Mouse (Mus musculus) limb, embryonic 14.5 days (tissue): ENCODE measurements around the gene Bicdl2. TPM values are rescaled to one million over a fixed set of nuclear protein-coding genes. Genes with fewer than 3 reads are reported as not detected.

Source experiments
- ATAC-seq: fragments of 200-750 bp; cut with Nextera tagmentation; 2 replicates; pipeline ENCODE4 v1.8.0; 2017; ENCODE audit warnings: low read depth, moderate number of reproducible peaks, moderate TSS enrichment; ENCODE audit not compliant: low FRiP score
- DNase-seq: peaks from one replicate; pipeline ENCODE4 v3.0.0-alpha.2; 2015; ENCODE audit warnings: low spot score
- H3K27ac ChIP-seq: fragments of 300-500 bp; sonication (generic); replicated peaks from 2 replicates; pipeline ENCODE4 v1.5.1; 2014; ENCODE audit warnings: low read depth, mild to moderate bottlenecking, low read length, moderate library complexity, mixed read lengths
- H3K27me3 ChIP-seq: fragments of 300-500 bp; sonication (generic); 2 replicates; pipeline ENCODE4 v1.6.1; 2014; ENCODE audit warnings: low read length, mixed read lengths; ENCODE audit not compliant: control insufficient read depth, insufficient read depth
- H3K36me3 ChIP-seq: fragments of 300-500 bp; sonication (generic); 2 replicates; pipeline ENCODE4 v1.6.1; 2014; ENCODE audit warnings: mild to moderate bottlenecking, low read length, moderate library complexity, mixed read lengths; ENCODE audit not compliant: control insufficient read depth, insufficient read depth
- H3K4me1 ChIP-seq: fragments of 300-500 bp; sonication (generic); 2 replicates; pipeline ENCODE4 v1.6.1; 2014; ENCODE audit warnings: antibody characterized with exemption, low read length, mixed read lengths; ENCODE audit not compliant: control insufficient read depth, insufficient read depth
- H3K4me2 ChIP-seq: fragments of 300-500 bp; sonication (generic); replicated peaks from 2 replicates; pipeline ENCODE4 v1.6.1; 2014; ENCODE audit warnings: low read depth, mild to moderate bottlenecking, low read length, moderate library complexity; ENCODE audit not compliant: severe bottlenecking
- H3K4me3 ChIP-seq: fragments of 300-500 bp; sonication (generic); replicated peaks from 2 replicates; pipeline ENCODE4 v1.5.1; 2014; ENCODE audit warnings: low read length
- H3K9ac ChIP-seq: fragments of 300-500 bp; sonication (generic); 2 replicates; pipeline ENCODE4 v1.6.1; 2014; ENCODE audit warnings: mild to moderate bottlenecking, low read depth, low read length, moderate library complexity; ENCODE audit not compliant: severe bottlenecking
- H3K9me3 ChIP-seq: fragments of 300-500 bp; sonication (generic); 2 replicates; pipeline ENCODE4 v1.6.1; 2016; ENCODE audit warnings: low read length; ENCODE audit not compliant: control insufficient read depth
- POLR2A ChIP-seq: fragments of 200-500 bp; IDR thresholded peaks from 2 replicates; pipeline ENCODE4 v1.8.0; 2012; ENCODE audit warnings: inconsistent platforms, mild to moderate bottlenecking, moderate library complexity, borderline replicate concordance; ENCODE audit not compliant: insufficient read depth, insufficient read length; ENCODE audit errors: extremely low read depth
- WGBS: fragments of 180-500 bp; shearing (Covaris S2); extraction: QIAGEN DNeasy Blood & Tissue Kit; methylation state at CpG from one replicate; pipeline ENCODE4 v1.1.7; 2014; 5-methylcytosine and 5-hydroxymethylcytosine counted together
- polyA plus RNA-seq, 2 experiments: library from polyadenylated mRNA; depleted of rRNA in 1 of 2; stranded (reverse) in 1 of 2; unstranded in 1 of 2; fragments of >200 nt; fragmentation: Nextera tagmentation in 1 of 2; extraction: Ambion mirVana in 1 of 2; gene quantifications; 2 replicates each; pipeline versions ENCODE4 v1.2.1 to v1.2.3; 2012 to 2014

Bicdl2 gene
- polyA plus RNA-seq, 2 experiments: 2.8 to 5.8 TPM

DNA sequence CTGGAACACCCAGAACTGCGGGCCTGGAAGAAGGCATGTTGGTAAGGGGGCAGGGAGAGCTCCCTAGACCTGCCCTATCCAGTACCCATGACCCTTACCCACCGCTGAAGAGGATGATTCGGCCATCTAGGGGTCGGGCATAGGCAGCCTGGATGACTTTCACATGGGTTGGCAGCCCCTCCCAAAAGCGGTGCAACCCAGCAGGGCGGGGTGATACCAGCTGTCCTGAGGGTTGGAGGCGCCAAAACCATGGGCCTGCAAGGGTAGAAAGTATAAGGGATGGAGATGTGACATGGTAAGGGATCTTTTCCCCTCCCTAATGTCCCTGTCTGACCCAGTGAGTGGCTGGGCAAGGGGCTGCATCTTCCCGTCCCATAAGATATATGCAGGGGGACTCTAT is 29.1 kb upstream of the Bicdl2 start:
- Histone ChIP-seq H3K36me3 (no peaks in the 10 kb centered on the region), H3K9me3 (no peaks in the 10 kb centered on the region), H3K4me1 (no peaks in the 10 kb centered on the region), H3K4me3 (no peak overlapping the region), H3K27ac (no peak overlapping the region), H3K4me2 (no peak overlapping the region), H3K9ac (no peak overlapping the region), H3K27me3 (no peaks in the 10 kb centered on the region)
- 88% methylated on average over 8 of the region's 8 CpGs for WGBS
- TF ChIP-seq POLR2A: no peak
- DNase-seq (no peak), ATAC-seq (no peak)

DNA sequence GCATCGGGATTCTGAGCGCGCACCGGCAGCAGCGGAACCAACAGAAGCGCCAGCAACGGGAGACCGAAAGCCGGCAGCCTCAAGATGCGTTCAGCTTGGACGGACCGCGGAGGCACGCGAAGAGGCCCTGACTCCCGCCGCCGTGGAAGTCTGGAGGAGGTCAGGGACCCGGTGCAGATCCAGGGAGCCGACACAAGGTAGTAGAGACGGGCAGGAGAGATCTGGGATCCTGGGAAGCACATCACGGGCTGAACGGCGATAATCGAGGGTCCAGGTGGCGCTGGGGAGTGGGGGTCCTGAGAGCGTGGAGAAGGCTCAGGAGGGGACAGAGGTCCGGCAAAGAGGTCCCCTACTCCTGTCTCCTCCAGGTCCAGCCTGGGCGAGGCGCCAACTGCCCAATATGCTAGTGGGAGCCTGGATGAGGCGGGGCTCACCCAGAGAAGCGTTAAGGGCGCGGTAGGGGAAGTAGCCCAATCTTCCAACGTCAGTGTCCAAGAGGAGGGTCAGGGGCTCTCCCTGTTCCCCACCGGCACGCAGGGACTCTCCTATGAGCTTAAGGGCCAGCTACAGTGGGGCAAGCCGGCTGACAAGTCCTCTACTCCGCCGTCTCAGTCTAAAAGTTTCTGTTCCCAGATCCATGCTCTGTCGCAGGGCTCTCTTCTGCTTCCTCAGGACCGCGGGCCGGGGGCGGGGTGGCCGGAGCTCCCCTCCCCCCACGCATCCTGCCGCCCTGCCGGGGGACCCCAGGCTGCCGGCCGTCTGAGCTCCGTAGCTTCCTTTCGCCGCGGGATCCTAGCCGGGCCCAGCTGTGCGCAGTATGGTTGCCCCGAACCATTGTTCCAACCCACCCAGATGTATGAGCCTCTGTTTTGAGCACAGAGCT is 15.5 kb upstream of the Bicdl2 start, which contains the start of gene Mmp25:
Gene Mmp25 (minus strand): TSS at position 665 of the 883 bp plus-strand sequence.
- 1% methylated on average over 56 of the region's 58 CpGs for WGBS
- peak; percentile 53; the same call in 1 of the 2 replicates for ATAC-seq
- Histone ChIP-seq H3K4me2 (peak within 1 kb of the TSS; percentile 79), H3K9me3 (no peaks in the 10 kb centered on the region), H3K4me3 (peak within 1 kb of the TSS; percentile 43), H3K27ac (no peak within 1 kb of the TSS), H3K9ac (peak within 1 kb of the TSS; percentile 57), H3K4me1 (no peaks in the 10 kb centered on the region), H3K36me3 (no peaks in the 10 kb centered on the region), H3K27me3 (peaks cover 15% of the 10 kb centered on the region; the same call in 1 of the 2 replicates)
- no peak for TF ChIP-seq POLR2A
- no peak for DNase-seq

DNA sequence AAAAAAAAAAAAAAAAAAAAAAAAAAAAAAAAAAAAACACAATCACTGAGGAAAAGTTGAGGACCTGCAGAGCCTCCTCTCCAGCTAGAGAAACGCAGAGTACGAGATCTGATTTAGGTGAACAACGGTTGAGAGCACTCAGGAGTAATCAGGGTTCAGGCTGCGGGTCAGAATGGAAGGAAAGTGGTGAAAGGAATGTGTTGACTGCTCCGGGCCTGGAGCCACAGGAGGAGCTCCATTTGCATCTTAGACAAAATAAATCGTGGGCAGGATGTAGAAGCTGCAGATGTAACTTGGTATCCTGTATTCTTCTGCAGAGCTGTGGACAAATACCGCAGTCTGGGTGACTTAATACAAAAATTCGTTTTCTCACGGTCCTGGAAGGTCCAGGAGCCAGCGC is 14.4 kb upstream of the Bicdl2 start:
- no peak for ATAC-seq

GRCm38 (mm10) chr17:23651363-23651762 is 8.9 kb upstream of the Bicdl2 start:
- ATAC-seq (no peak), DNase-seq (no peak)
- Histone ChIP-seq H3K9me3 (no peaks in the 10 kb centered on the region), H3K4me2 (no peak overlapping the region), H3K36me3 (no peaks in the 10 kb centered on the region), H3K4me3 (no peak overlapping the region), H3K4me1 (no peaks in the 10 kb centered on the region), H3K27ac (no peak overlapping the region), H3K9ac (no peak overlapping the region), H3K27me3 (no peaks in the 10 kb centered on the region)
- WGBS: 82% methylated on average over 6 of the region's 6 CpGs
- no peak for TF ChIP-seq POLR2A

More for the DNA sequence above, 14.4 kb upstream of the Bicdl2 start:
- H3K27me3 ChIP-seq: peaks cover 15% of the 10 kb centered on the region; the same call in 1 of the 2 replicates
- DNase-seq: no peak
- no peaks in the 10 kb centered on the region for H3K36me3 ChIP-seq
- H3K4me2 ChIP-seq: no peak overlapping the region
- WGBS: 39% methylated on average over 10 of the region's 10 CpGs
- H3K9ac ChIP-seq: no peak overlapping the region
- no peak overlapping the region for H3K27ac ChIP-seq
- H3K4me1 ChIP-seq: no peaks in the 10 kb centered on the region
- H3K9me3 ChIP-seq: no peaks in the 10 kb centered on the region
- TF ChIP-seq POLR2A: no peak
- no peak overlapping the region for H3K4me3 ChIP-seq

DNA sequence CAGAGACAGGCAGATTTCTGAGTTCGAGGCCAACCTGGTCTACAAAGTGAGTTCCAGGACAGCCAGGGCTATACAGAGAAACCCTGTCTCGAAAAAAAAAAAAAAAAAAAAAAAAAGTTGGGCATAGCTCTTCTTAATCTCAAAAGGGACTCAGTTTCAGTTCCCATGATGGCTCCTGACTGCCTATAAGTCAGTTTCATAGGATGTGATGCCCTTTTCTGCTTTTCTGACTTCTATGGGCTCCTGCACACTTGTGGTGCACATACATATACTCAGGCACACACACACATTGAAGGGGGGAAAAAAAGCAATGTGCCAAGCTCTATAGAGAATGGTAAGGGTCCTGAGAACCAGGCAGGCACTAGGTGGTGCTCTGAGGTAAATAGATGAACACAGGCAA is 7.0 kb upstream of the Bicdl2 start:
- Histone ChIP-seq H3K4me3 (no peak overlapping the region), H3K4me2 (no peak overlapping the region), H3K36me3 (no peaks in the 10 kb centered on the region), H3K27me3 (no peaks in the 10 kb centered on the region), H3K9me3 (no peaks in the 10 kb centered on the region), H3K27ac (no peak overlapping the region), H3K4me1 (no peaks in the 10 kb centered on the region), H3K9ac (no peak overlapping the region)
- ATAC-seq (no peak), DNase-seq (no peak)
- no peak for TF ChIP-seq POLR2A
- 70% methylated on average over 2 of the region's 2 CpGs for WGBS
